Mouse (Mus musculus): ENCODE data around the gene Ptges3. TPM values are rescaled to one million over a fixed set of nuclear protein-coding genes. Genes with fewer than 3 reads are reported as not detected.
"Not testable (repeated sequence)": the region's sequence is repeated elsewhere in the genome, so short reads cannot be mapped to it uniquely, and the experiment has no call there.

Gene Ptges3
- polyA plus RNA-seq, 2 experiments: 40.1 to 233 TPM

GRCm38 (mm10) chr10:128086391-128086790 is 27.6 kb downstream of the Ptges3 start:
- DNase-seq (ENCODE audit: low read depth in 3 of 3, low spot score in 3 of 3) (no peak), ATAC-seq (ENCODE audit: insufficient read depth) (no peak)
- peaks cover 59% of the 10 kb centered on the region for H3K36me3 ChIP-seq (replicated peaks; ENCODE audit: control insufficient read depth, insufficient read depth, low read depth)
- 70% methylated on average over 6 of the region's 6 CpGs for WGBS (ENCODE audit: insufficient replicate concordance)
- no peak overlapping the region for H3K4me3 ChIP-seq (ENCODE audit: insufficient read depth in 1 of 2, low read depth in 2 of 2, low read length in 2 of 2)
- H3K9me3 ChIP-seq (ENCODE audit: control insufficient read depth, low read length): no peaks in the 10 kb centered on the region
- H3K27me3 ChIP-seq (ENCODE audit: control insufficient read depth, insufficient read depth, low read length): no peaks in the 10 kb centered on the region
- no peak overlapping the region for H3K27ac ChIP-seq
- H3K4me2 ChIP-seq (ENCODE audit: low read depth): no peak overlapping the region
- no peak overlapping the region for H3K9ac ChIP-seq (replicated peaks)
- H3K4me1 ChIP-seq (replicated peaks; ENCODE audit: control insufficient read depth in 2 of 2, insufficient read depth in 2 of 2, low read length in 1 of 2): peaks cover 20 to 26% of the 10 kb centered on the region in 2 experiments
- no peak for TF ChIP-seq EP300 (IDR thresholded peaks at IDR 0.05; ENCODE audit: low read depth)
- TF ChIP-seq CTCF (IDR thresholded peaks at IDR 0.05; ENCODE audit: low read depth): peak; percentile 74

GRCm38 (mm10) chr10:128087216-128087615 is 28.5 kb downstream of the Ptges3 start:
- peaks cover 59% of the 10 kb centered on the region for H3K36me3 ChIP-seq (replicated peaks; ENCODE audit: control insufficient read depth, insufficient read depth, low read depth)
- not testable (repeated sequence) for ATAC-seq (ENCODE audit: insufficient read depth); H3K4me3 ChIP-seq (ENCODE audit: insufficient read depth in 1 of 2, low read depth in 2 of 2, low read length in 2 of 2); H3K4me2 ChIP-seq (ENCODE audit: low read depth); H3K27ac ChIP-seq; H3K9ac ChIP-seq (replicated peaks); DNase-seq (ENCODE audit: low read depth in 3 of 3, low spot score in 3 of 3); H3K27me3 ChIP-seq (ENCODE audit: control insufficient read depth, insufficient read depth, low read length); H3K9me3 ChIP-seq (ENCODE audit: control insufficient read depth, low read length)
- peaks cover 20 to 27% of the 10 kb centered on the region in 2 experiments for H3K4me1 ChIP-seq (replicated peaks; ENCODE audit: control insufficient read depth in 2 of 2, insufficient read depth in 2 of 2, low read length in 1 of 2)
- WGBS (ENCODE audit: insufficient replicate concordance): 75% methylated on average over 2 of the region's 2 CpGs

GRCm38 (mm10) chr10:128088181-128088580 is 29.4 kb downstream of the Ptges3 start:
- Histone ChIP-seq H3K36me3 (replicated peaks; ENCODE audit: control insufficient read depth, insufficient read depth, low read depth) (peaks cover 59% of the 10 kb centered on the region), H3K4me2 (ENCODE audit: low read depth) (no peak overlapping the region), H3K27ac (no peak overlapping the region), H3K9me3 (ENCODE audit: control insufficient read depth, low read length) (no peaks in the 10 kb centered on the region), H3K27me3 (ENCODE audit: control insufficient read depth, insufficient read depth, low read length) (no peaks in the 10 kb centered on the region), H3K4me3 (ENCODE audit: insufficient read depth in 1 of 2, low read depth in 2 of 2, low read length in 2 of 2) (no peak overlapping the region), H3K9ac (replicated peaks) (no peak overlapping the region), H3K4me1 (replicated peaks; ENCODE audit: control insufficient read depth in 2 of 2, insufficient read depth in 2 of 2, low read length in 1 of 2) (peaks cover 18 to 28% of the 10 kb centered on the region in 2 experiments)
- TF ChIP-seq CTCF (IDR thresholded peaks at IDR 0.05; ENCODE audit: low read depth) (no peak), EP300 (IDR thresholded peaks at IDR 0.05; ENCODE audit: low read depth) (no peak)
- 76% methylated on average over 5 of the region's 5 CpGs for WGBS (ENCODE audit: insufficient replicate concordance)
- DNase-seq (ENCODE audit: low read depth in 3 of 3, low spot score in 3 of 3) (no peak), ATAC-seq (ENCODE audit: insufficient read depth) (no peak)

DNA sequence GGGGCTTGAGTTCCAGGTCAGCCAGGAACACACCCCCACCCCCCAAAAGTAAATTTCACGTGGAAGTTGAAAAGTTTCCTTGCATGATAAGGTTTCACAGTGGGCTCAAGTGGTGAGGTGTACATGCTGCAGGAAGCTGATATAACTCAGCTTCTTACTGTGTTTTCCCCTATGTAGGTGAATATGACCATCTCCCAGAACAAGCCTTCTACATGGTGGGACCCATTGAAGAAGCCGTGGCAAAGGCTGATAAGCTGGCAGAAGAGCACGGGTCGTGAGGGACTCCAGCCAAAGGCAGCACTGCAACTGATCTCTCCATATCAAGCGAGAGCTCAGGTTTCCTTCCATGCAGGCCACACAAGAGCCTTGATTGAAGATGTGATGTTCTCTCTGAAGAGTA is 31.1 kb downstream of the Ptges3 start:
- TF ChIP-seq EP300 (IDR thresholded peaks at IDR 0.05; ENCODE audit: low read depth) (no peak), CTCF (IDR thresholded peaks at IDR 0.05; ENCODE audit: low read depth) (no peak)
- ATAC-seq (ENCODE audit: insufficient read depth): no peak
- no peak overlapping the region for H3K9ac ChIP-seq (replicated peaks)
- no peak overlapping the region for H3K4me3 ChIP-seq (ENCODE audit: insufficient read depth in 1 of 2, low read depth in 2 of 2, low read length in 2 of 2)
- H3K9me3 ChIP-seq (ENCODE audit: control insufficient read depth, low read length): no peaks in the 10 kb centered on the region
- H3K36me3 ChIP-seq (replicated peaks; ENCODE audit: control insufficient read depth, insufficient read depth, low read depth): peaks cover 56% of the 10 kb centered on the region
- WGBS (ENCODE audit: insufficient replicate concordance): 20% methylated on average over 5 of the region's 5 CpGs
- DNase-seq (ENCODE audit: low read depth in 3 of 3, low spot score in 3 of 3): no peak
- H3K4me2 ChIP-seq (ENCODE audit: low read depth): peak overlapping the region; percentile 88; the same call in 1 of the 2 replicates
- H3K4me1 ChIP-seq (replicated peaks; ENCODE audit: control insufficient read depth in 2 of 2, insufficient read depth in 2 of 2, low read length in 1 of 2): peaks cover 25 to 38% of the 10 kb centered on the region in 2 experiments
- H3K27ac ChIP-seq: peak overlapping the region; percentile 38
- no peaks in the 10 kb centered on the region for H3K27me3 ChIP-seq (ENCODE audit: control insufficient read depth, insufficient read depth, low read length)

GRCm38 (mm10) chr10:128090651-128091563 is 32.2 kb downstream of the Ptges3 start:
- TF ChIP-seq CTCF (IDR thresholded peaks at IDR 0.05; ENCODE audit: low read depth) (peak; percentile 93), EP300 (IDR thresholded peaks at IDR 0.05; ENCODE audit: low read depth) (no peak)
- DNase-seq (ENCODE audit: low read depth in 3 of 3, low spot score in 3 of 3) (peak; percentile 88 to 95 (median 90)), ATAC-seq (ENCODE audit: insufficient read depth) (peak; percentile 62)
- peak overlapping the region; percentile 88 for H3K4me2 ChIP-seq (ENCODE audit: low read depth)
- peaks cover 45% of the 10 kb centered on the region for H3K36me3 ChIP-seq (replicated peaks; ENCODE audit: control insufficient read depth, insufficient read depth, low read depth)
- peak overlapping the region; percentile 96 for H3K27ac ChIP-seq
- H3K27me3 ChIP-seq (ENCODE audit: control insufficient read depth, insufficient read depth, low read length): no peaks in the 10 kb centered on the region
- H3K4me3 ChIP-seq (ENCODE audit: insufficient read depth in 1 of 2, low read depth in 2 of 2, low read length in 2 of 2): peak overlapping the region; percentile 74 to 100
- peaks cover 31 to 46% of the 10 kb centered on the region in 2 experiments for H3K4me1 ChIP-seq (replicated peaks; ENCODE audit: control insufficient read depth in 2 of 2, insufficient read depth in 2 of 2, low read length in 1 of 2)
- no peaks in the 10 kb centered on the region for H3K9me3 ChIP-seq (ENCODE audit: control insufficient read depth, low read length)
- H3K9ac ChIP-seq (replicated peaks): peak overlapping the region; percentile 92
- WGBS (ENCODE audit: insufficient replicate concordance): 5% methylated on average over 14 of the region's 14 CpGs

All from liver, embryonic 14.5 days (tissue).